Mouse (Mus musculus): ENCODE measurements at regions not wholly inside any gene's neighbourhood (a gene's known extent, or its start where the extent isn't known, plus 50 kb on each side); places are given as distances from the start of the nearest gene placed in this dataset.

DNA sequence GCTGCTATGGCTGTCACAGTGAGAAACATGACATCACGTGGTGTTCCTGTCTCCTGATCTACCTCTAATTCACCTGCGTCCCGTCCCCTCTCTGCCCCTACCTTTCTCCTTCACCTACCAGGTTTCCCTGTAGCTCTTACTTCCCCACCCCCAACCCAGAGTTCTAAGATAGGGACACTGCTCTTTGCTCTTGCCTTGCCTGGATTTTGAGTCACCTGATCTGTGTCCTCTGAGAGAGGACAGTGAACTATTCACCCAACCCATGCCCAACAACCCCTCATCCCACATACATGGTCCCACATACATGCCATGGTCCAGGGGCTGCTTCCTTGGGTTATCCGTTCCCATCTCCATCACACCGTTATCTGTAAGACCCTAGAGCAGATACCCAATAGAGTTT lies 288.6 kb downstream of the Cog6 start:
- no peak for DNase-seq
- TF ChIP-seq CTCF (IDR thresholded peaks at IDR 0.05; ENCODE audit: low read depth) (no peak), EP300 (IDR thresholded peaks at IDR 0.05; ENCODE audit: low read depth) (no peak)

DNA sequence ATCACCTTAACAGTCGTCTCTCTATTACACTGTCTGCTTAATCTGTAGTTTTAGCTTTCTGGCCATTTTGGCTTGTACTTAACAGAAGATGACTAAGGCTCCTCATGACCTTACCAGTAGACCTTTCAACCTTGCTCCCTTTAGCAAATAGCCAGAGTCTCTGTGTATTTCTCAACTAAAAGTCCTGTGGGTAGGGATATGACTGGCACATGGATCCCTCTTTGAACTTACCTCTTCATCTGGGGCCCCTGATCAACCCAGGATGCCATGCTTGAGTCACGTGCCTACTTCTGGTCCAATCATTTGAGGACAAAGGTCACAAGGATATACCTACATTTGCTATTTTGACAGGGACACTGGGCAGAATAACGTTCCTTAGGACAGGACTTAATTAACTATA lies 292.7 kb downstream of the Cog6 start:
- H3K4me2 ChIP-seq (ENCODE audit: low read depth, low read length): no peak overlapping the region
- ATAC-seq (no peak), DNase-seq (no peak)
- H3K9me3 ChIP-seq (ENCODE audit: low read length): no peaks in the 10 kb centered on the region
- H3K4me3 ChIP-seq (ENCODE audit: low read depth, low read length): no peak overlapping the region
- WGBS (ENCODE audit: insufficient replicate concordance): 76% methylated on average over 3 of the region's 3 CpGs
- H3K27me3 ChIP-seq (ENCODE audit: insufficient read depth, low read length): no peaks in the 10 kb centered on the region
- no peak overlapping the region for H3K27ac ChIP-seq (ENCODE audit: low read depth)
- H3K9ac ChIP-seq (replicated peaks): no peak overlapping the region
- H3K36me3 ChIP-seq (replicated peaks; ENCODE audit: insufficient read depth, low read length): no peaks in the 10 kb centered on the region
- H3K4me1 ChIP-seq (ENCODE audit: insufficient read depth): 0 out of 2 replicates have a peak, but pooled peaks cover 7% of the 10 kb centered on the region
- TF ChIP-seq CTCF (IDR thresholded peaks at IDR 0.05; ENCODE audit: low read depth) (no peak), EP300 (IDR thresholded peaks at IDR 0.05; ENCODE audit: low read depth) (no peak)

More for the DNA sequence above, 288.6 kb downstream of the Cog6 start:
- Histone ChIP-seq H3K4me3 (ENCODE audit: low read depth, low read length) (no peak overlapping the region), H3K4me1 (ENCODE audit: insufficient read depth) (0 out of 2 replicates have a peak, but pooled peaks cover 9% of the 10 kb centered on the region), H3K9me3 (ENCODE audit: low read length) (no peaks in the 10 kb centered on the region), H3K27me3 (ENCODE audit: insufficient read depth, low read length) (no peaks in the 10 kb centered on the region), H3K9ac (replicated peaks) (no peak overlapping the region), H3K36me3 (replicated peaks; ENCODE audit: insufficient read depth, low read length) (no peaks in the 10 kb centered on the region), H3K4me2 (ENCODE audit: low read depth, low read length) (no peak overlapping the region), H3K27ac (ENCODE audit: low read depth) (no peak overlapping the region)
- ATAC-seq: no peak
- WGBS (ENCODE audit: insufficient replicate concordance): 85% methylated on average over 5 of the region's 5 CpGs

DNA sequence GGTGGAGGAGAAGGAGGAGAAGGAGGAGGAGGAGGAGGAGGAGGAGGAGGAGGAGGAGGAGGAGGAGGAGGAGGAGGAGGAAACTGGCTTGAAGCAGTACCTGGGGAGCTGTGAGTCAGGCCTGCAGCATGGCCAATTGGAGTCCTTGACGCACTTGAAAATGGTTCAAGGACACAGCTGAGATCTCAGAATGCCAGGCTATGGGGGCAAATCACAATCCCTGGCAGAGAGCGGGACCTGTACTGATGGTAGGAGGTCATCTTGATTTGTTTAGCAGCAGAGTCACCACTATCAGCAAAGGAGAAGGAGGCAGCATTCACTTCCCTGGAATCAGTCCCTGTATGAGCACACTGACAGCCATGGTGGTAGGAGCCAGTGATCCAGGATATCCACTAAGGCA lies 294.1 kb downstream of the Cog6 start:
- H3K27ac ChIP-seq (ENCODE audit: low read depth): no peak overlapping the region
- no peaks in the 10 kb centered on the region for H3K9me3 ChIP-seq (ENCODE audit: low read length)
- H3K9ac ChIP-seq (replicated peaks): no peak overlapping the region
- no peaks in the 10 kb centered on the region for H3K36me3 ChIP-seq (replicated peaks; ENCODE audit: insufficient read depth, low read length)
- no peak overlapping the region for H3K4me3 ChIP-seq (ENCODE audit: low read depth, low read length)
- TF ChIP-seq EP300 (IDR thresholded peaks at IDR 0.05; ENCODE audit: low read depth) (no peak), CTCF (IDR thresholded peaks at IDR 0.05; ENCODE audit: low read depth) (no peak)
- H3K4me2 ChIP-seq (ENCODE audit: low read depth, low read length): no peak overlapping the region
- no peaks in the 10 kb centered on the region for H3K4me1 ChIP-seq (ENCODE audit: insufficient read depth)
- 72% methylated on average over 2 of the region's 2 CpGs for WGBS (ENCODE audit: insufficient replicate concordance)
- DNase-seq (no peak), ATAC-seq (no peak)
- H3K27me3 ChIP-seq (ENCODE audit: insufficient read depth, low read length): no peaks in the 10 kb centered on the region

DNA sequence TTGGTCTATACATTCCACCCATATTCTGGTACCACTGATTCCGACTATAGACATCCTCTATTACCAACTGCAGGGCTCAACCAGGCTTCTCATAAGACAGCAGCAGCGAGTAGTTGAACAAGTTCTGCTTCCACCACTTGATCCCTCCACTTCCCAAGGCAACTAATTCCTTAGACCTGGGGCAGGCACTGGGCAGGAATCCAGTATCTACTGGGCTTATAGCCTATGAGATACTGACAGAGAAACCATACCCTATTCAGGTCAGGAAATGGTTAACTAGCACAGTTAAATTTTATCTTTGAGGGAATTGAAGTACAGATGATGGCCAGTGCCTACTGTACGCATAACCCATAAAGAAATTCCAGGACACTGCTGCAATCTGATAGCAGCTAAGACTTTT lies 297.9 kb downstream of the Cog6 start:
- Histone ChIP-seq H3K4me3 (ENCODE audit: low read depth, low read length) (no peak overlapping the region), H3K36me3 (replicated peaks; ENCODE audit: insufficient read depth, low read length) (no peaks in the 10 kb centered on the region), H3K4me2 (ENCODE audit: low read depth, low read length) (no peak overlapping the region), H3K9me3 (ENCODE audit: low read length) (no peaks in the 10 kb centered on the region), H3K27ac (ENCODE audit: low read depth) (no peak overlapping the region), H3K4me1 (ENCODE audit: insufficient read depth) (no peaks in the 10 kb centered on the region; the same call in 1 of the 2 replicates), H3K27me3 (ENCODE audit: insufficient read depth, low read length) (no peaks in the 10 kb centered on the region), H3K9ac (replicated peaks) (no peak overlapping the region)
- DNase-seq (no peak), ATAC-seq (no peak)
- WGBS (ENCODE audit: insufficient replicate concordance): 68% methylated on average over 3 of the region's 3 CpGs
- TF ChIP-seq EP300 (IDR thresholded peaks at IDR 0.05; ENCODE audit: low read depth): no peak
- no peak for TF ChIP-seq CTCF (IDR thresholded peaks at IDR 0.05; ENCODE audit: low read depth)

DNA sequence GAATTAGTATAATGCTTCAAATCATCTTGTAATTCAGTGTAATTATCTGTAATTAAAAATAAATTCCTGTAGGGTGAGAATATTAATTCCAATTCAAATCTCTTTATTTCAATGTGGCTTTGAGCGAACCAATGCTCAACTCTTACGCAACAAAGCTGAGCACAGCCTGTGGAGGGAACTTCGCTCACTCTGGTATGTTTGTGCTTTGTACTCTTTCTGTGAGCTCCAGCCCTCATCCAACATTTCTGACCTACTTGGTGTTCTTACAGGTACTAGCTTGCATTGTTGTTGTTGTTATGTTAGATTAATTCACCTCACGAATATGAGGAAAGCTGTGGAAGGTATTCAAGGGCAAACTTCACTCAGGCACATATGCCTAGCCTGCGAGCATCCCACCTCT lies 299.7 kb downstream of the Cog6 start:
- Histone ChIP-seq H3K4me1 (ENCODE audit: insufficient read depth) (no peaks in the 10 kb centered on the region; the same call in 1 of the 2 replicates), H3K27me3 (ENCODE audit: insufficient read depth, low read length) (no peaks in the 10 kb centered on the region), H3K36me3 (replicated peaks; ENCODE audit: insufficient read depth, low read length) (no peaks in the 10 kb centered on the region), H3K9ac (replicated peaks) (no peak overlapping the region), H3K4me3 (ENCODE audit: low read depth, low read length) (no peak overlapping the region), H3K9me3 (ENCODE audit: low read length) (no peaks in the 10 kb centered on the region), H3K4me2 (ENCODE audit: low read depth, low read length) (no peak overlapping the region), H3K27ac (ENCODE audit: low read depth) (no peak overlapping the region)
- ATAC-seq: peak; percentile 54; the same call in 1 of the 2 replicates
- TF ChIP-seq EP300 (IDR thresholded peaks at IDR 0.05; ENCODE audit: low read depth): no peak
- no peak for DNase-seq
- WGBS (ENCODE audit: insufficient replicate concordance): 67% methylated on average over 5 of the region's 5 CpGs

DNA sequence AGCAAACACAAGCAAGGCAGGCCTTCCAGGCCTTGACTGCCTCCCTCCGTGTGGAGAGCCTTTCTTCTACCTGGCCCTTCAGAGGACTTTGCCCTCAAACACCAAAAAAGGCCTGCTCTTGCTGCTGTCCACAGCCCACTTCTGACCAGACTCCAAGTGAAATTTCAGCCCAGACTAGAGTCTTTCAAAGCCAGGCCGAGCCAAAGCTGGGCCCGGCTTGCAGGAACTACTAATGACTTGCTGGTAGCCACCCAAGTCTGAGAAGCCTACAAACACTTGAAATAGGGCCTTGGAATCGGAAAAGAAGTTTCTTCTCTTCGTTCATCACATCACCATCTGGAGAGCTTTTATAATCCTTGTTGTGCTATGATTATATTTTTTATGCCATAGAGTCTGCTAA lies 304.9 kb downstream of the Cog6 start:
- 76% methylated on average over 5 of the region's 5 CpGs for WGBS (ENCODE audit: insufficient replicate concordance)
- DNase-seq (no peak), ATAC-seq (no peak)
- Histone ChIP-seq H3K27ac (ENCODE audit: low read depth) (no peak overlapping the region), H3K9me3 (ENCODE audit: low read length) (no peaks in the 10 kb centered on the region), H3K27me3 (ENCODE audit: insufficient read depth, low read length) (no peaks in the 10 kb centered on the region), H3K36me3 (replicated peaks; ENCODE audit: insufficient read depth, low read length) (no peaks in the 10 kb centered on the region), H3K4me3 (ENCODE audit: low read depth, low read length) (no peak overlapping the region), H3K9ac (replicated peaks) (no peak overlapping the region), H3K4me2 (ENCODE audit: low read depth, low read length) (no peak overlapping the region), H3K4me1 (ENCODE audit: insufficient read depth) (no peaks in the 10 kb centered on the region; the same call in 1 of the 2 replicates)
- no peak for TF ChIP-seq EP300 (IDR thresholded peaks at IDR 0.05; ENCODE audit: low read depth)
- TF ChIP-seq CTCF (IDR thresholded peaks at IDR 0.05; ENCODE audit: low read depth): no peak

DNA sequence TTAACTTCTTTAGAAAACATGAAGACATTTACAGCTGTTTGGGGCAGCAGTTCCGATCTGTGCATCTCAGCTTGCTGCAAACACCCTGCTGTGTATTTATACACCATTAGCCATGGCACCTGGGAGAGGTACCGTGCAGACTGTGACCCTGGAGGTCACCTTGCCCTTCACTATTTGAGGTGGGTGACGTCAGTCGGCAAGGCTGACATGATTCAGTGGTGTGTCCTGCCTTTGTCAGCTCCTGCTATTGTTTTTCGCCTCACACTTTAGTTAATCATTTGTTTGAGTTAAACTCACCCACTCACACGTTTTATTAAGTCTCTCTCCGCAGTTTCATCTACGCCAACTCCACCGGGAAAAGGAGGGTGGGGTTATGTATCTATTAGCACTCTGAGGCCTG lies 305.9 kb downstream of the Cog6 start:
- no peak overlapping the region for H3K9ac ChIP-seq (replicated peaks)
- H3K36me3 ChIP-seq (replicated peaks; ENCODE audit: insufficient read depth, low read length): no peaks in the 10 kb centered on the region
- H3K4me1 ChIP-seq (ENCODE audit: insufficient read depth): no peaks in the 10 kb centered on the region; the same call in 1 of the 2 replicates
- H3K27ac ChIP-seq (ENCODE audit: low read depth): no peak overlapping the region
- DNase-seq: no peak
- 59% methylated on average over 9 of the region's 9 CpGs for WGBS (ENCODE audit: insufficient replicate concordance)
- no peaks in the 10 kb centered on the region for H3K27me3 ChIP-seq (ENCODE audit: insufficient read depth, low read length)
- TF ChIP-seq EP300 (IDR thresholded peaks at IDR 0.05; ENCODE audit: low read depth): no peak
- TF ChIP-seq CTCF (IDR thresholded peaks at IDR 0.05; ENCODE audit: low read depth): no peak
- no peak overlapping the region for H3K4me3 ChIP-seq (ENCODE audit: low read depth, low read length)
- H3K4me2 ChIP-seq (ENCODE audit: low read depth, low read length): no peak overlapping the region
- ATAC-seq: 0 out of 2 replicates have a peak, but pooled peaks have one; percentile 35
- no peaks in the 10 kb centered on the region for H3K9me3 ChIP-seq (ENCODE audit: low read length)

Measured in liver, postnatal 0 days (tissue).